Mouse (Mus musculus) embryonic facial prominence, embryonic 10.5 days (tissue): Measurements from ENCODE around the gene Cux1. TPM values are rescaled to one million over a fixed set of nuclear protein-coding genes. Genes with fewer than 3 reads are reported as not detected.

Source experiments
- DNase-seq: peaks from one replicate; pipeline ENCODE4 v3.0.0-alpha.2; 2017; ENCODE audit warnings: low spot score
- H3K27ac ChIP-seq: fragments of 300-500 bp; sonication (generic); replicated peaks from 2 replicates; pipeline ENCODE4 v1.5.1; 2016; ENCODE audit warnings: mild to moderate bottlenecking
- H3K27me3 ChIP-seq: fragments of 300-500 bp; sonication (generic); replicated peaks from 2 replicates; pipeline ENCODE4 v1.6.1; 2016; ENCODE audit warnings: low read depth, mild to moderate bottlenecking; ENCODE audit not compliant: poor library complexity, severe bottlenecking
- H3K36me3 ChIP-seq: fragments of 300-500 bp; sonication (generic); replicated peaks from 2 replicates; pipeline ENCODE4 v1.6.1; 2016; ENCODE audit warnings: mild to moderate bottlenecking, moderate library complexity
- H3K4me1 ChIP-seq: fragments of 300-500 bp; sonication (generic); 2 replicates; pipeline ENCODE4 v1.6.1; 2016
- H3K4me3 ChIP-seq: fragments of 300-500 bp; sonication (generic); 2 replicates; pipeline ENCODE4 v1.5.1; 2016; ENCODE audit warnings: mild to moderate bottlenecking, moderate library complexity
- H3K9me3 ChIP-seq: fragments of 300-500 bp; sonication (generic); 2 replicates; pipeline ENCODE4 v1.6.1; 2016; ENCODE audit warnings: mild to moderate bottlenecking
- whole genome bisulfite sequencing: fragments of 180-500 bp; shearing (Covaris S2); methylation state at CpG from one replicate; pipeline ENCODE4 v1.1.7; 2016; 5-methylcytosine and 5-hydroxymethylcytosine counted together
- polyA plus RNA-seq: library from polyadenylated mRNA; unstranded; fragments of >200 nt; fragmentation: Nextera tagmentation; extraction: Ambion mirVana; gene quantifications from 2 replicates; pipeline ENCODE4 v1.2.1, GENCODE M21; 2016

The Cux1 gene
- polyA plus RNA-seq, 1 experiment from 2014 or later = 75.3 TPM

GRCm38 (mm10) chr5:136386757-136387156, 180.5 kb downstream of the Cux1 start:
- Histone ChIP-seq H3K27me3 (no peaks in the 10 kb centered on the region), H3K9me3 (no peaks in the 10 kb centered on the region), H3K4me1 (peaks cover 2% of the 10 kb centered on the region; the same call in 1 of the 2 replicates), H3K36me3 (peaks cover 40% of the 10 kb centered on the region), H3K4me3 (no peak overlapping the region), H3K27ac (no peak overlapping the region)
- 83% methylated on average over 2 of the region's 2 CpGs for WGBS
- DNase-seq = no peak

GRCm38 (mm10) chr5:136385161-136385560, 182.1 kb downstream of the Cux1 start:
- no peaks in the 10 kb centered on the region for H3K27me3 ChIP-seq
- H3K9me3 ChIP-seq = no peaks in the 10 kb centered on the region
- no peak overlapping the region for H3K4me3 ChIP-seq
- no peak for DNase-seq
- peaks cover 2% of the 10 kb centered on the region; the same call in 1 of the 2 replicates for H3K4me1 ChIP-seq
- peaks cover 44% of the 10 kb centered on the region for H3K36me3 ChIP-seq
- no peak overlapping the region for H3K27ac ChIP-seq
- WGBS = 90% methylated on average over 3 of the region's 3 CpGs

GRCm38 (mm10) chr5:136382261-136383005, 184.9 kb downstream of the Cux1 start:
- Histone ChIP-seq H3K36me3 (peaks cover 46% of the 10 kb centered on the region), H3K4me3 (no peak overlapping the region), H3K27me3 (no peaks in the 10 kb centered on the region), H3K4me1 (peaks cover 2% of the 10 kb centered on the region; the same call in 1 of the 2 replicates), H3K9me3 (no peaks in the 10 kb centered on the region), H3K27ac (no peak overlapping the region)
- DNase-seq = no peak
- 94% methylated on average over 9 of the region's 9 CpGs for WGBS

DNA sequence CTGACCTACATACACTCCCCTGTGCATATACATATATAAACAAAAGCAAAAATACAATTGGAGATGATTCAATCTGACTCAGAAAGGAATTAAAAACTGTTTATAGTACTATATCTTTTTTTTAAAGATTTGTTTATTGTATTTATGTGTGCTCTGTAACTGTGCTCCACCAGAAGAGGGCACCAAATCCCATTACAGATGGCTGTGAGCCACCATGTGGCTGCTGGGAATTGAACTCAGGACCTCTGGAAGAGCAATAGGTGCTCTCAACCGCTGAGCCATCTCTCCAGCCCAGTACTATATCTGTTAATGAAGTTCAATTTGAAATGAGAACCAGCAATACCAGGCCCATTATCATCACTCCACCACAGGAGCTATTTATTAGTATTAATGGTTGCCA, 187.9 kb downstream of the Cux1 start:
- H3K27me3 ChIP-seq = no peaks in the 10 kb centered on the region
- H3K27ac ChIP-seq = no peak overlapping the region
- H3K36me3 ChIP-seq = peaks cover 46% of the 10 kb centered on the region
- no peaks in the 10 kb centered on the region for H3K9me3 ChIP-seq
- no peaks in the 10 kb centered on the region for H3K4me1 ChIP-seq
- no peak for DNase-seq
- WGBS = 85% methylated on average over 1 of the region's 1 CpGs
- H3K4me3 ChIP-seq = no peak overlapping the region

- no peak for DNase-seq
- Histone ChIP-seq H3K27ac (no peak overlapping the region), H3K4me1 (no peaks in the 10 kb centered on the region), H3K36me3 (peaks cover 44% of the 10 kb centered on the region), H3K9me3 (no peaks in the 10 kb centered on the region), H3K27me3 (no peaks in the 10 kb centered on the region), H3K4me3 (no peak overlapping the region)
- WGBS = 89% methylated on average over 3 of the region's 3 CpGs
Measured at GRCm38 (mm10) chr5:136377101-136377500, 190.2 kb downstream of the Cux1 start.

DNA sequence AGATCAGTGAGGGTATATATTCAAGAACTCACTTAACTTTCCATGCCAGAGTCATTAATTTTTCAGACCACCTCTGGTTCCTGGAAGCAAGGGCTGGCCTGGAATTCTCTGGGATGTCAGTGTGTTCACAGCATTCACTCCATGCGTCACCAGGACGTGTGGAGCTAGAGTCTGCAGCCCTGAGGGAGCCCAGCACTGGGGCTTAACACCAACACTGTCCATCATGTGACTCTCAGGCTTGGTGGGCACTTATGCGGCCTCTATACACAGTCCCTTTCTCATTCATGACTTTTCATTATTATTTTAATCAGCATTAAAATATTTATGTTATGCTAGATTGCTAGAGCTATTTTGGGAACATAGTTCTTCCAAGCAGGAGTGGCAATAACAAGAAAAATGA, 191.9 kb downstream of the Cux1 start:
- no peaks in the 10 kb centered on the region for H3K27me3 ChIP-seq
- H3K27ac ChIP-seq = no peak overlapping the region
- no peak overlapping the region for H3K4me3 ChIP-seq
- WGBS = 78% methylated on average over 3 of the region's 3 CpGs
- H3K9me3 ChIP-seq = no peaks in the 10 kb centered on the region
- no peaks in the 10 kb centered on the region for H3K4me1 ChIP-seq
- no peak for DNase-seq
- H3K36me3 ChIP-seq = peaks cover 46% of the 10 kb centered on the region

DNA sequence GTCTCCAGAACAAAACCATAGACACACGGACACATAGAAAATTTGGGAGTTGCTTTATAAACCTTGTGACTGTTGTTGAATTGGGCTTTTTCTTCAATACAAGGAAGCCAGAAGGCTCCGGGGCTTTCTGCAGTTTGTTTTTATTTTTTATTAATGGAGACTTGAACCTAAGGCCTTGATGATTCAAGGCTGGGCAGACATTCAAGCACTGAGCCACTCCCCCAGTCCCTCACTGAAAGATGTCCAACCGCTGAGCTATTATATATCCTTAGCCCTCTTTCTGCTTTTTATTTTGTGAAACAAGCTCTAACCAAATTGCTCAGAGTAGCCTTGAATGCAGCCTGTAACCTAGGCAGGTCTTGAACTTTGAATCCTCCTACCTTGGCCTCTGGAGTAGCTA, 195.0 kb downstream of the Cux1 start:
- H3K9me3 ChIP-seq = no peaks in the 10 kb centered on the region
- no peak overlapping the region for H3K27ac ChIP-seq
- H3K36me3 ChIP-seq = peaks cover 60% of the 10 kb centered on the region
- no peak overlapping the region for H3K4me3 ChIP-seq
- H3K27me3 ChIP-seq = no peaks in the 10 kb centered on the region
- 92% methylated on average over 3 of the region's 3 CpGs for WGBS
- no peak for DNase-seq
- H3K4me1 ChIP-seq = no peaks in the 10 kb centered on the region

GRCm38 (mm10) chr5:136363421-136363820, 203.9 kb downstream of the Cux1 start:
- WGBS = 77% methylated on average over 7 of the region's 7 CpGs
- H3K9me3 ChIP-seq = no peaks in the 10 kb centered on the region

GRCm38 (mm10) chr5:136362473-136363230, 204.6 kb downstream of the Cux1 start:
- Histone ChIP-seq H3K9me3 (no peaks in the 10 kb centered on the region), H3K36me3 (peaks cover 92% of the 10 kb centered on the region), H3K4me3 (no peak overlapping the region), H3K4me1 (peaks cover 5% of the 10 kb centered on the region), H3K27me3 (no peaks in the 10 kb centered on the region), H3K27ac (no peak overlapping the region)
- DNase-seq = no peak
- 89% methylated on average over 6 of the region's 6 CpGs for WGBS

More at GRCm38 (mm10) chr5:136363421-136363820, 203.9 kb downstream of the Cux1 start:
- Histone ChIP-seq H3K27ac (no peak overlapping the region), H3K36me3 (peaks cover 92% of the 10 kb centered on the region), H3K27me3 (no peaks in the 10 kb centered on the region), H3K4me3 (no peak overlapping the region), H3K4me1 (no peaks in the 10 kb centered on the region)
- no peak for DNase-seq

- H3K36me3 ChIP-seq = peaks cover 92% of the 10 kb centered on the region
- WGBS = 96% methylated on average over 5 of the region's 5 CpGs
- no peak for DNase-seq
Measured at GRCm38 (mm10) chr5:136362021-136362420, 205.3 kb downstream of the Cux1 start.

DNA sequence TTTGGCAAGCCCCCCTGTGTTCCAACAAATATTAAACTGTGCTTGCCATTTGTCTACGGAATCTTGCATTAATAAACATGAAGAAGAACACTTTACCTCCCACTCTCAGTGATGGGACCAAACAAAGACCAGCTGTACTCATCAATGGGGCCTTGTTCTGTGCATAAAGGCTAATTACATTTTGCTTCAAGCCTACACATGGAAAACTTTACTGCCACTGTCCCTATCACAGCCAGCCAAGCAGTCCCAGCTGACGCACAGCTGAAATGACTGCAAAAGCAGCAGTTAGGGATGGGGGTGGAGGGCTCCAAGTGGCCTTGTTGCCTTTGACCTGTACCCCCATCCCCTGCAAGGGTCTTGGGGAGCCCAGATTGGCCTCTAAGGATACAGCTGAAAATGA, 210.1 kb downstream of the Cux1 start:
- DNase-seq = peak; percentile 51
- 48% methylated on average over 2 of the region's 2 CpGs for WGBS
- H3K27me3 ChIP-seq = no peaks in the 10 kb centered on the region
- no peak overlapping the region for H3K4me3 ChIP-seq
- peaks cover 92% of the 10 kb centered on the region for H3K36me3 ChIP-seq
- 0 out of 2 replicates have a peak overlapping the region, but pooled peaks have one; percentile 30 for H3K27ac ChIP-seq
- peaks cover 30% of the 10 kb centered on the region for H3K4me1 ChIP-seq
- no peaks in the 10 kb centered on the region for H3K9me3 ChIP-seq

More at GRCm38 (mm10) chr5:136362021-136362420, 205.3 kb downstream of the Cux1 start:
- H3K4me1 ChIP-seq = peaks cover 11% of the 10 kb centered on the region
- H3K27ac ChIP-seq = no peak overlapping the region
- no peaks in the 10 kb centered on the region for H3K27me3 ChIP-seq
- no peaks in the 10 kb centered on the region for H3K9me3 ChIP-seq
- no peak overlapping the region for H3K4me3 ChIP-seq

- Histone ChIP-seq H3K4me1 (peaks cover 30% of the 10 kb centered on the region), H3K4me3 (no peak overlapping the region), H3K36me3 (peaks cover 92% of the 10 kb centered on the region), H3K27ac (no peak overlapping the region), H3K9me3 (no peaks in the 10 kb centered on the region), H3K27me3 (no peaks in the 10 kb centered on the region)
- WGBS = 89% methylated on average over 3 of the region's 3 CpGs
- DNase-seq = no peak
Measured at GRCm38 (mm10) chr5:136355583-136356126, 211.6 kb downstream of the Cux1 start.
